8 mouse cellular contexts compared by ENCODE assay signal in genomic region chr19:55316109-55316714, GRCm38 (mm10). TPM values are rescaled to one million over a fixed set of nuclear protein-coding genes. Genes with fewer than 3 reads are reported as not detected.
DNase-seq lines count a peak whose midpoint lies in the region; ATAC-seq and TF ChIP-seq lines count a peak whose summit lies in the region.

Gene Vti1a, plus strand, starts transcription at chr19:55316295.

- peak; percentile 49 for TF ChIP-seq POLR2A in kidney, adult 2 months (IDR thresholded peaks at IDR 0.05; ENCODE audit: low read depth, low read length)
- peak; percentile 44 for TF ChIP-seq POLR2A in spleen, adult 2 months (IDR thresholded peaks at IDR 0.05; ENCODE audit: low read depth, low read length)

- peak within 1 kb of the TSS; percentile 89 for H3K27ac ChIP-seq in embryonic facial prominence, embryonic 13.5 days
- peak within 1 kb of the TSS; percentile 88 for H3K27ac ChIP-seq in kidney, adult 2 months (ENCODE audit: insufficient read depth, low read depth, low read length)
- H3K27ac ChIP-seq in limb, embryonic 12.5 days = peak within 1 kb of the TSS; percentile 91
- peak within 1 kb of the TSS; percentile 86 for H3K27ac ChIP-seq in midbrain, embryonic 15.5 days
- peak within 1 kb of the TSS; percentile 84 for H3K27ac ChIP-seq in spleen, adult 2 months (ENCODE audit: insufficient read depth, low read length)

- TF ChIP-seq CTCF in kidney, adult 2 months (conservative IDR thresholded peaks at IDR 0.05; ENCODE audit: insufficient read depth, insufficient read length, low read depth, low read length) = peak; percentile 32; the same call in 1 of the 2 replicates
- TF ChIP-seq CTCF in spleen, adult 2 months (IDR thresholded peaks at IDR 0.05; ENCODE audit: extremely low read depth, insufficient read depth, insufficient read length, insufficient replicate concordance) = peak; percentile 59

- no peaks in the 10 kb centered on the region for H3K27me3 ChIP-seq in embryonic facial prominence, embryonic 13.5 days
- H3K27me3 ChIP-seq in kidney, adult 2 months (replicated peaks; ENCODE audit: control insufficient read depth, insufficient read depth, low read length) = no peaks in the 10 kb centered on the region
- no peaks in the 10 kb centered on the region for H3K27me3 ChIP-seq in limb, embryonic 12.5 days
- H3K27me3 ChIP-seq in midbrain, embryonic 15.5 days (replicated peaks) = no peaks in the 10 kb centered on the region
- no peaks in the 10 kb centered on the region for H3K27me3 ChIP-seq in spleen, adult 2 months (ENCODE audit: control insufficient read depth, insufficient read depth, low read length)

- peaks cover 15% of the 10 kb centered on the region for H3K36me3 ChIP-seq in embryonic facial prominence, embryonic 13.5 days
- no peaks in the 10 kb centered on the region; the same call in 1 of the 2 replicates for H3K36me3 ChIP-seq in kidney, adult 2 months (ENCODE audit: control insufficient read depth, insufficient read depth, low read length)
- peaks cover 18% of the 10 kb centered on the region for H3K36me3 ChIP-seq in limb, embryonic 12.5 days
- peaks cover 6% of the 10 kb centered on the region; the same call in 1 of the 2 replicates for H3K36me3 ChIP-seq in midbrain, embryonic 15.5 days (replicated peaks)
- H3K36me3 ChIP-seq in spleen, adult 2 months (ENCODE audit: control insufficient read depth, insufficient read depth, low read length) = peaks cover 4% of the 10 kb centered on the region; the same call in 1 of the 2 replicates

- peak; percentile 88 for ATAC-seq in embryonic facial prominence, embryonic 13.5 days (ENCODE audit: insufficient number of reproducible peaks, insufficient read depth, low FRiP score, low TSS enrichment, low read depth)
- peak; percentile 90 for ATAC-seq in limb, embryonic 12.5 days (ENCODE audit: insufficient number of reproducible peaks, insufficient read depth, low FRiP score, low TSS enrichment, low read depth)
- ATAC-seq in midbrain, embryonic 15.5 days (replicated peaks) = peak; percentile 94

- H3K9me3 ChIP-seq in embryonic facial prominence, embryonic 13.5 days = no peaks in the 10 kb centered on the region
- no peaks in the 10 kb centered on the region for H3K9me3 ChIP-seq in limb, embryonic 12.5 days
- no peaks in the 10 kb centered on the region for H3K9me3 ChIP-seq in midbrain, embryonic 15.5 days

- DNase-seq in 3134 (ENCODE audit: extremely low read depth, insufficient read length, low spot score) = peak; percentile 93
- DNase-seq in adrenal gland, postnatal 36 days = peak; percentile 89 to 90
- peak; percentile 90 to 95 for DNase-seq in heart, adult 18-20 months
- peak; percentile 93 for DNase-seq in kidney, adult 2 months
- DNase-seq in spleen, adult 2 months (ENCODE audit: low read depth in 1 of 2, low spot score in 2 of 2) = peak; percentile 72 to 87

- H3K4me3 ChIP-seq in embryonic facial prominence, embryonic 13.5 days = peak within 1 kb of the TSS; percentile 83
- H3K4me3 ChIP-seq in kidney, adult 2 months (ENCODE audit: insufficient read depth, low read depth, low read length) = peak within 1 kb of the TSS; percentile 76
- H3K4me3 ChIP-seq in limb, embryonic 12.5 days (replicated peaks) = peak within 1 kb of the TSS; percentile 87
- peak within 1 kb of the TSS; percentile 98 for H3K4me3 ChIP-seq in midbrain, embryonic 15.5 days
- H3K4me3 ChIP-seq in spleen, adult 2 months (ENCODE audit: extremely low read depth, insufficient read depth, insufficient read length) = peak within 1 kb of the TSS; percentile 89

- under 1% methylated on average over 48 of the region's 48 CpGs for WGBS in embryonic facial prominence, embryonic 13.5 days
- WGBS in kidney, adult 2 months = under 1% methylated on average over 48 of the region's 48 CpGs
- under 1% methylated on average over 48 of the region's 48 CpGs for WGBS in limb, embryonic 12.5 days
- under 1% methylated on average over 48 of the region's 48 CpGs for WGBS in midbrain, embryonic 15.5 days
- under 1% methylated on average over 47 of the region's 48 CpGs for WGBS in spleen, adult 2 months

- peak within 1 kb of the TSS; percentile 86 for H3K9ac ChIP-seq in embryonic facial prominence, embryonic 13.5 days
- H3K9ac ChIP-seq in limb, embryonic 12.5 days (replicated peaks) = peak within 1 kb of the TSS; percentile 85
- peak within 1 kb of the TSS; percentile 83 for H3K9ac ChIP-seq in midbrain, embryonic 15.5 days

- peaks cover 32% of the 10 kb centered on the region for H3K4me1 ChIP-seq in embryonic facial prominence, embryonic 13.5 days
- H3K4me1 ChIP-seq in kidney, adult 2 months (ENCODE audit: control insufficient read depth, insufficient read depth, low read length) = peaks cover 8% of the 10 kb centered on the region; the same call in 1 of the 2 replicates
- peaks cover 21% of the 10 kb centered on the region for H3K4me1 ChIP-seq in limb, embryonic 12.5 days (replicated peaks)
- peaks cover 36% of the 10 kb centered on the region for H3K4me1 ChIP-seq in midbrain, embryonic 15.5 days
- no peaks in the 10 kb centered on the region; the same call in 1 of the 2 replicates for H3K4me1 ChIP-seq in spleen, adult 2 months (ENCODE audit: control insufficient read depth, insufficient read depth, insufficient read length)

- H3K4me2 ChIP-seq in embryonic facial prominence, embryonic 13.5 days = peak within 1 kb of the TSS; percentile 83
- peak within 1 kb of the TSS; percentile 94 for H3K4me2 ChIP-seq in limb, embryonic 12.5 days
- peak within 1 kb of the TSS; percentile 92 for H3K4me2 ChIP-seq in midbrain, embryonic 15.5 days

RNA-seq across cellular contexts. Expression of gene Vti1a, which starts in this region (rescaled TPM):
- 10 to 100 TPM; 33.5 to 37.4 TPM for total RNA-seq in adrenal gland, postnatal 36 days (2021)
- 30.4 and 31.6 TPM in 2 replicates for polyA plus RNA-seq in embryonic facial prominence, embryonic 13.5 days (2015; fragmentation: Nextera tagmentation; extraction: Ambion mirVana)
- 10 to 100 TPM; 16.1 to 17.0 TPM for total RNA-seq in heart, adult 18-20 months (2021)
- 15.7 and 15.9 TPM in 2 replicates for polyA plus RNA-seq in kidney, adult 2 months (2012; rRNA removed)
- 31.2 and 33.4 TPM in 2 replicates for polyA plus RNA-seq in limb, embryonic 12.5 days (2016; fragmentation: Nextera tagmentation; extraction: Ambion mirVana)
- polyA plus RNA-seq in midbrain, embryonic 15.5 days (2015; fragmentation: Nextera tagmentation; extraction: Ambion mirVana) = 36.8 and 40.6 TPM in 2 replicates
- polyA plus RNA-seq in spleen, adult 2 months (2012; rRNA removed) = 7.0 and 8.0 TPM in 2 replicates

Comparison
In these comparisons a context has a peak if more than half of its experiments do, and no peak if none do; other contexts are left out.
1. Peak in every context shown above with its lines: DNase-seq, ATAC-seq, H3K4me3 ChIP-seq and H3K27ac ChIP-seq.